Mouse (Mus musculus): ENCODE results near the gene Peg10.

The Peg10 gene

GRCm38 (mm10) chr6:4746696-4747439 lies at the start of gene Peg10, which contains the start of gene Sgce:
Peg10 (plus strand) TSS chr6:4747306.
Sgce (minus strand) TSS chr6:4747207.
- DNase-seq (ENCODE audit: extremely low spot score, low read depth, low spot score), result no peak

DNA sequence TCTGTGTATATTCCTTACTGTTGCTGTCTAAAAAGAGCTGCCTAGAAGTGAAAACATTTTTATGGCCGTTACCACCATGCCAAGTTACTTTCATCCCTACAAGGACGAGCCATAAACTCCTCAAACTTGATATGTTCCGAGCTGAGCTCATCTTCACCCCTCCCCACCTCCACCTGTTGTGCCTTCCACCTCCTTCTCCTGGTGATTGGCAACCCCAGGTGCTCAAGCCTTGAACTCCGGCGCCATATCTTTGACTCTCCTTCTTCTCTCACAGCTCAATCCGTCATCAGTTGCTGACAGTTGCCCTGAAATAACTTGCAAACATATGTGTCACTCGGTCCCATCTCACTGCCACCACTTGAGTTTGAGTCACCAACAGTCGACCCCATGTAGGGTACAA lies 45.5 kb upstream of the Peg10 start:
- no peak for DNase-seq (ENCODE audit: extremely low spot score, low read depth, low spot score)

GRCm38 (mm10) chr6:4703908-4704307 lies 43.2 kb upstream of the Peg10 start:
- DNase-seq (ENCODE audit: extremely low spot score, low read depth, low spot score), result no peak

DNA sequence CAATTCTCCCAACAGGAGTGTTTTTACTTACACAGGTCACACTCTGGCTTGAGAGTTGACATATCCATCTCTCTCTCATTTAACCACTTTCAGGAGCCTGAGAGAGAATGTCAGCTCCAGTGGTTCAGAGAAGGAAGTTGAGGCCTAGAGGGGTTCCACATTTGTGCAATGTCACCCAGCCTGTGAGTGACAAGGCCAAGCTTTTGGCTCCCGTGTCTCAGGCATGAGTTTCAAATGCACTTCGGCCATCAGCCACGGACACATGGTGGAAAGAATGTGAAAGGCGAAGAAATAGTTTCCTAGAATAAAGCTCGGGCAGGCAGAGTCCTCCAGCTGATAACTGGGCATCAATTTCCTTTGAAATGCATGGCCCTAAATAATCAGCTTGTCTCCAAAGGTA lies 40.7 kb upstream of the Peg10 start:
- no peak for DNase-seq (ENCODE audit: extremely low spot score, low read depth, low spot score)

- no peak for DNase-seq (ENCODE audit: extremely low spot score, low read depth, low spot score)
These were observed 38.1 kb upstream of the Peg10 start for GRCm38 (mm10) chr6:4708971-4709370.

DNA sequence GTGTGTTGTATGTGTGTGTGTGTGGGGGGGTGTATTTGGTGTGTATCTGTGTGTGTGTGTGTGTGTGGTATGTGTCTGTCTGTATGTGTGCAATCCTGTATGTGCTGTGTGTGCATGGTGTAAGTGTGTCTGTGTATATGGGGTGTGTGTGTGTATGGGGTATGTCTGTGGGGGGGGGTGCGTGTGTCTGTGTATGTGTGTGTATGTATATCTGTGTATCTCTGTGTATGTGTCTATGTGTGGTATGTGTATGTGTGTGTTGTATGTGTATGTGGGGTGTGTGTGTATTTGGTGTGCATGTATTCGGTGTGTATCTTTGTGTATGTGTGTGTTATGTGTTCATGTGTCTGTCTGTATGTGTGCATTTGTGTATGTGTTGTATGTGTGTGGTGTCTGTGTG lies 30.9 kb upstream of the Peg10 start:
- no peak for DNase-seq (ENCODE audit: extremely low spot score, low read depth, low spot score)

DNA sequence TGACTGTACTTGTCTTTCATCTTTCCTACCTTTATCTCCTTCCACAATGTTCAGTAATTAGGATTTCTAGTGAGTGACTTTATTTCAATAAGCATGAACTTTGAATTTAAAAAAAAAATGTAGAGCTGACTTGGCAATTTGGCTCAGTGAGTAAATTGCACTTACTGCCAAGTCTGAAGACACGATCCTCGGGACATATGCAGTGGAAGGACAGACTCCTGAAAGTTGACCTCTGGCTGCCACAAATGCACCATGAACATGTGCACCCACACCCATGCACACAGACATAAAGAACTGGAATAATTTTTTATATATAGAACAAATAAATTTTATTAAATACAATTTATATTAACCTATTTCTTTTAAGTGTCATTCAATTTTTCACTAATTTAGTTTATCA lies 29.8 kb upstream of the Peg10 start:
- no peak for DNase-seq (ENCODE audit: extremely low spot score, low read depth, low spot score)

GRCm38 (mm10) chr6:4722142-4722541 lies 25.0 kb upstream of the Peg10 start:
- DNase-seq (ENCODE audit: extremely low spot score, low read depth, low spot score), result no peak

DNA sequence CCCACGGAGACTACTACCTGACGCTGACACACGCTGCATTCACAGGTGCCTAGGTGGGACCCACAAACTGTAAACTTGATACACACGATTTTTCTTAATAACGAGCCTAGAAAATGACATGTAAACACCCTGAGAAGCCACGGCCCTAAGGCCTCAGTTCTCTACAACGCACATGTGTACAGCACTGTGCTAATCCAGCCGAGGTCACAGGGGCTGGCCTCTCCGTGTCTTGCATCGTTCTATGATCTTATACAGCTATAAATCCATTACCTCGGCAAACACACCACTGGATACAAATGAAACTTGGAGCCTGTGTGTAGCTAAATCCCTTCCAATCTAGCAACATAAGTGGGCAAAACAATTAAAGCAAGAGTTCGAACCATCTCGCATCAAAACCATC lies 24.4 kb upstream of the Peg10 start:
- DNase-seq (ENCODE audit: extremely low spot score, low read depth, low spot score), result no peak

DNA sequence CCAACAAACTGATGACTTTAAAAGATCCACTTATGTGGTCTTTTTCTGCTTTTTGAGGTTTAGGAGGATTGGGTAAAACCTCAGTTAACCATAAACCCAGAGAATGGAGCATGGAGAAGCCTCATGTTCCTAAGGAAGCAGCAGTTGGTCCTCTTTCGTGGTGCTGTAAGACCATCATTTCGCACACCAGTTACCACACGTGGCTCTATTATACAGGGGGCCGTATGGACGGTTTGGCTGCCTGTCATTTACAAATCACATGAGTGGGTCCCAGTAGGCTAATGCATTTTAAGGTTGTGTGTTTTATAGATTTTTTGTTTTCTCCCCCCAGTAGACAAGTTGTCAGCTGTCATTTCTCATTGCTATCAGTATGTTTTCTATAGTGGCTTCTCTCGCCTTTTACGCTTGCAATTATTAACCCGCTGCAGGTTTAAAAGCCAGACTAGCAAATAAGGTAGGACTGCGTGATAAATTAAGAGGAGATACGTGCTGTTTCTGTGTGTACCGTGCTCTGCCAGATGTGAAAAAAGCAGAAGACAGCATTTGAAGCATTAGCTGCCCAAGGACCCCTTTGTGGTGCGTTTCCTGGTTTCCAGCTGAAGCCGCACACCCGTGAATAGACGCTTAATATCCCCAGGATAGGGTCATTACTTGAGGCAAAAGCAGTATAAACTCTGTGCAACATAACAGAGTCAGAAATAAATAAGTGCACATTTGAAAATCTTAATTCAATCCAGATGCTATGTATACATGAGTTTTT lies 22.9 kb upstream of the Peg10 start:
- no peak for DNase-seq (ENCODE audit: extremely low spot score, low read depth, low spot score)

- no peak for DNase-seq (ENCODE audit: extremely low spot score, low read depth, low spot score)
These were observed 18.8 kb upstream of the Peg10 start for GRCm38 (mm10) chr6:4728305-4728704.

- no peak for DNase-seq (ENCODE audit: extremely low spot score, low read depth, low spot score)
These were observed 15.4 kb upstream of the Peg10 start for GRCm38 (mm10) chr6:4731675-4732074.

- no peak for DNase-seq (ENCODE audit: extremely low spot score, low read depth, low spot score)
These were observed 13.9 kb upstream of the Peg10 start for GRCm38 (mm10) chr6:4733208-4733607.

- no peak for DNase-seq (ENCODE audit: extremely low spot score, low read depth, low spot score)
These were observed 10.7 kb upstream of the Peg10 start for GRCm38 (mm10) chr6:4736372-4736771.

DNA sequence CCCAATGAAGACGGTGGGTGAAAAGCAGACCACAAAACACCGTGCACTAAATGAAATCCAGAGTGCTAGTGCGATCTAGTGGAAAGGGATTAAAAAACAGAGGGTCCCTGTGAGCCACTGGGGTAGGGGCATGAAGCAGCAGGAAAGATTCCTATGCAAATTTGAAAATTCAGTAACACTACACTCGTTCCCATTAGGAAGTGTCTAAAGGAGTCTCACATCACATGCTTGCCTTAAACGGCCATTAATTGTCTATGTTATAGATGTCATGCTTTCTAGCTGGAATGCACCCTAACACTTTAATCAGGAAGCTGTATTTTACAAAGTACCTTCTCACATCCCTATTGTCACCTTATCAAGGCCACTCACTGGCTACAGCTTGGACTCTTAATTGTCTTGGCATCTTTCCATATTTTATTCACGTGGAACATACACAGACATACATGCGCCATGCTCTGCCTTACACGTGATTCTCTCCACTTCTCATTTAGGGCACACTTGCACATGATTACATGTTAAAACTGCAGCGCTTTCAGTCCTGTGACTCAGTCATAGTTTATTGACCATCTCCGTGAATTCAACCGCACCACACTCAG lies 9.0 kb upstream of the Peg10 start:
- no peak for DNase-seq (ENCODE audit: extremely low spot score, low read depth, low spot score)

DNA sequence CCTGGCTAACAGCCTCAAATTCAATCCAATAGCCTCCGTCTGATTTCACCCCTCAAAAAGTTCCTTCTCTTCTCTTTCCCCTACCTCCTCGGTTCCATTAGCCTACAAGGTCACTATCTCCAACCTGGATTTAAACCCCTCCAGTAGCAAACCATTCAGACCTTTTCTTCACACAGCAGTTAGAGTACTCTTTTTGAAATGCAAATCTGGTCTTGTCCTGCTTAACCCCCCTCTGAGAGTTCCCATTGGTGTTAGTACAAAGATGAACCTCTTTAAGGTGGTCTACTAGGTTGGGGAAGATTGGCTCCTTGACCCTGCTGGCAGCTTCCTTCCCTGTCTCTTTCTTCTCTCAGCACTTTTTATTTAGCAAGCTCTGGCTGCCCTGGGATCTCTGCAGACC lies 8.4 kb upstream of the Peg10 start:
- no peak for DNase-seq (ENCODE audit: extremely low spot score, low read depth, low spot score)

DNA sequence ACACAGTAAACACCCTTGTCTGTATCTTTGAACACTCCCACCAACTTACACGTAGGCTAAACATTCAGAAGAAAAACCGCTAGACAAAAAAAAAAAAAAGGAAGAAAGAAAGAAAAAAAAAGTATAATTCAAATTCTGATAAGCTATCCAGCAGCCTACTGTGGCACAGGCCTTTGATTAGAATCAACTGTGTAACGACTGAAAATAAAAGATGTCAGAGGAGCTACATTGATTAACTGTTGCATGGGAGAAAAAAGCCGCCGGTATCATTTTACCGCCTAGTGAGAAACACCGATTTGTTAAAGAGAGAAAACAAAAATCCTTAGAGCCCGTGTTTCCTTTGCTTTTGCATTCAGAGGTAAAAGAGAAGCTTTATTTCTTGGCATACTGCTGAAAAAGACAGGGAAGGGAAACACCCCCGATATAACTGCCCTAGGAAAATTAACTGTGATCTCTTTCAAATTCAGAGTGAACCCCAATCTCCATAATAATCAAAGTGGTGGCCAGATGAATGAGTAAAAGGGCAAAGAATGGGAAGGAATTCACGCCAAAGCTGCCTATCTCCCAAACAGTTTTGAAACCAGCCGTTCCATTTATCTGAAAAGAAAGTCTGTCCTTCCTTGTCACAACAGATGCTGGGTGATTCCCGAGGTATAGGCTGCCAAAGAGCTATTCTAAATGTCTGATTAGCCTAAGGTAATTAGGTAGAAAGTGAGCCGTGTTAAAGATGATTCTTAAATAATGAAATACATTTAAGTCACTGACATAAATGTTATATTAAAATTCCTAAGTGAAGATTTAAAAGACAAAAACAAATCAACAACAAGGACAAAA lies 7.4 kb upstream of the Peg10 start:
- no peak for DNase-seq (ENCODE audit: extremely low spot score, low read depth, low spot score)

DNA sequence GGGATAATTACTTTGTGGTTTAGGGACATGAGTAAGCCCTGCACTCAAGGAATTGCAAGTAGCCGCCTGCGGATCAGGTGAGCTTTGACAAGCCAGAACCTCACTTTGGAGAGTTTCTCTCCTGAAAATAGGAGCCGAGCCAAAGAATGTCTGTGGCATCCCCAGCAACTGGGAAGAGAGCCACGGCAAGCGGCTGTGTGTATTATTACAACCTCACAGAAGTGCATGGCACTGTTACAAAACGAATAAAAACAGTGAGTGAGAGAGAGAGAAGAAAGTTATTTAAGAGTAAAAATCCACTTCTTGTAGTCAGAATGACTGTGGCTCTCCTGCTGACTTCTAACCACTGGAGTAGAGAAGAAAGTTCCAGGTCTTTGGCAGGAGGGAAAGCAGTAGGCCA lies 6.6 kb upstream of the Peg10 start:
- no peak for DNase-seq (ENCODE audit: extremely low spot score, low read depth, low spot score)

DNA sequence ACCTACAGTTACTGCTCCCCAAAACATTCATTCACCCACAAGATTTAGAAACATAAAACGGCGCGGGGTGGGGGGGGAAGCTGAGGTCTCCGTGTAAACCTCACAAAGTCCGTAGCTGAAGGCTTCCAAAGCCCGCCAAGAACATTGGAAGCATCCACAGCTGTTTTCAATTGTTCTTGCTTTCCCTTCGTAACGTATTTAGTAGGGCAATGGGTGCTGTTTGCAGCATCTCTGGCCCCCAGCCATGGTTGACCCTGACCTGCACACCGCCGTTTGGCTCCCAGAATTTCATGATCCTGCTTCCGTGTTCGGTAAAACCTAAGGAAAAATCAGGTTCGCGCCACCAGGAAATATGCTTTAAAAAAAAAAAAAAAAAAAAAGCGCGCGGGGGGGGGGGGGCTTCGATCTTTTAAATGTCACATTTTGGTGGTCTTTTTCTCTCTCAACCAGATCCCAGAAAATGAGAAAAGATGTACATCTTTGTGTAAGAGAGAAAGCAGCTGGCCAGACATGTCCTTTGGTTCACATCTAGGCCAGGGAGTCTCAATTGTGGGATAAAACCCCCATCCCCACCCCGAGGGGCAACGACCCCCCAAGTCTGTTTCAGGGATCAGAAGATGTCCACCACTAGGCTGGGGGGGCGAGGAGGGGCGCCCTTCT lies 940 bp upstream of the Peg10 start:
- no peak for DNase-seq (ENCODE audit: extremely low spot score, low read depth, low spot score)

DNA sequence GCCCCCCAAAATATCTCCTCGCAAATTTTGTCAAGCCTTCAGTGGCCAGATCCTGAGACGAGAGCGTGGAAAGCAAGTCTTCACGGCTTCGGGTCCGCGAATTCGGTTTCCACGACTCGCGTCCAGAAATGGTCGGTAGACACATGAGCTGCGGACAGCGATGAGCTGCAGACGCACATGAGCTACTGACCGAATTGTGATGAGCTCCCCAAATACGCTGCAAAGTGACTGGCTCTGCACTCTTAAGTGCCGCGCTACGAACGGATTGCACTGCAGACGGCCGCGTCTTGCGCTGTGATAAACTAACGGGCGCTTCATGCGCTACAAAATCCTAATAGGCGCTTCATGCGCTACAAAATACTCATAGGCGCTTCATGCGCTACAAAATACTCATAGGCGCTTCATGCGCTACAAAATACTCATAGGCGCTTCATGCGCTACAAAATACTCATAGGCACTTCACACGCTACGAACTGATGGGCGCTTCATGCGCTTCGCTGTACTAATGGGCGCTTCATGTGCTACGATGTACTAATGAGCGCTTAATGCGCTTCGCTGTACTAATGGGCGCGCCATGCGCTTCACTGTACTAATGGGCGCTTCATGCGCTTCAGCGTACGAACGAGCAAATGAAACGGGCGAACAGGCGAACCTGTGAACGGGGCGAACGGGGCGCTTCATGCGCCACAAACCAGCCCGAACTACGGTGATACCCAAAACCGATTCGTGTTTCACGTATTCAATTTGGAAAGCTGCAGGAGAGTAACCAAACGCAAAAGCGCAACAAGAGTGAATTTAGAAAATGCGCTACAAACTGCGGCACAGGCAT lies 785 bp downstream of the Peg10 start:
- no peak for DNase-seq (ENCODE audit: extremely low spot score, low read depth, low spot score)
